Mouse (Mus musculus) stomach, postnatal 0 days (tissue): ENCODE measurements around the gene Sgms1.
A peak's percentile ranks its signal among the peaks of the same experiment; 100 is the strongest.

Source experiments
- CTCF ChIP-seq: IDR thresholded peaks from 2 replicates; pipeline ENCODE4 v1.5.1; 2016; ENCODE audit warnings: antibody characterized with exemption, low read depth, mild to moderate bottlenecking, moderate library complexity
- EP300 ChIP-seq: optimal IDR thresholded peaks from 2 replicates; pipeline ENCODE3; 2016; ENCODE audit warnings: antibody characterized with exemption

DNA sequence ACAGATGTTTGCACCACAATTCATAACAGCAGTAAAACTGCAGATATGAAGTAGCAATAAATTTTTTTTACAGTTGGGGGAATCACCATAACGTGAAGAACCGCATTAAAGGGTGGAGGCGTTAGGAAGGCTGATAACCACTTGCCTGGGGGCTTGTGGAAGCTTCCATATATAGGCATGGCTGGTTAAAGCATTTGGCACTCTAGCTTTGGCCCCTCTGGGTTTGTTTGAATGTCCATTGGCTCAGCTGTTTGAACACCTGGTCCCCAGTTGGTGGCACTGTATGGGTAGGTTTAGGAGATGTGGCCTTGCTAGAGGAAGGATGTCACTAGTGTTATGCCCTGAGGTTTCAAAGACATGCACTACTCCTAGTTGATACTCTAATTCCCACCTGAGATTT, 27.0 kb downstream of the Sgms1 start:
- peak; percentile 45 for TF ChIP-seq CTCF
- TF ChIP-seq EP300 = no peak
